Mouse (Mus musculus) frontal cortex, postnatal 10 days (tissue): Measurements from ENCODE around the gene Vegfd.

Experiments used
- DNase-seq, 2 experiments: peaks; one replicate each; pipeline ENCODE4 v3.0.0; 2022; ENCODE audit warnings: low spot score in 2 of 2, mixed read lengths in 1 of 2

The Vegfd gene

DNA sequence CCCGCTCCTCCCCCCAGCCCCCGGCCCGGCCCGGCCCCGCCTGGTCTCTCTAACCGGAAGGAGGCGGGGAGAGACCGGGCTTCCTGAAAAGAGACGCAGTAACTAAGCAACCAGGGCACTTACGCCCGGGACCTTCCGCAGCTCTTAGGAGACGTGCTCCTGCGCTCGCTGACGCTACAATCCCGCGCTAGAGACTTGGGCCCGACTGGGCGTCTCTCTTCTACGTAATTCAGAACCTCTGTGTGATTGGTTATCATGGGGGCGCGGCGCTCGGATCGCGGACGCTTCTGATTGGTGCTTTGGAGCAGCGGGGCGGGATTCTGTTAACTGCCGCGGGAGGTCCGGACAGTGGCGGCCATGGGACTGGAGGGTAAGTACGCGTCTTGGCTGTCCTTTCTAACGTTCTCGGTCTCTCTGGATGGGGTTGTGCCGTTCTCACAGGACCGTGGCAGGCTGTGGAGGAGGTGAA, 46.3 kb downstream of the Vegfd start, which contains the start of gene Piga:
Gene Piga (plus strand): TSS at position 317 of the 469 bp plus-strand sequence.
- DNase-seq: peak; percentile 89 to 94

GRCm38 (mm10) chrX:164419955-164420354, 46.8 kb downstream of the Vegfd start:
- no peak for DNase-seq

- no peak for DNase-seq
Observed at GRCm38 (mm10) chrX:164420518-164420917, 47.3 kb downstream of the Vegfd start.

DNA sequence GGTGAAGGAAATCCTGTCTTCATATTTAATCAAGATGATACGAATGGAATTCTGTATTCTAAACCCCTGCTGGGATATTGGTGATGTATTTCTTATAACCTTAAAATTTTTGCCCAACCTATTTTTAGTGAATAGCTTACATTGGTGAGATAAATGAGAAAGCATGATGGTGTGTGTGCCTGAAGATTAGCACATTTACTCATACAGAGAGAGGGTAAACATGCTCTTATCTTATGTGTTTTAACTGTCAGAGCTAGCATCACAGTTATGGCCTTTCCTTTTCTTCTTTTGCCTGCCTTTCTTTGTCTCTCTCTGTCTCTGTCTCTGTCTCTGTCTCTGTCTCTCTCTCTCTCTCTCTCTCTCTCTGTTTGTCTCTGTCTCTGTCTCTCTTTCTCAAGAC, 51.6 kb downstream of the Vegfd start:
- no peak for DNase-seq

GRCm38 (mm10) chrX:164427295-164427694, 54.1 kb downstream of the Vegfd start:
- no peak for DNase-seq

DNA sequence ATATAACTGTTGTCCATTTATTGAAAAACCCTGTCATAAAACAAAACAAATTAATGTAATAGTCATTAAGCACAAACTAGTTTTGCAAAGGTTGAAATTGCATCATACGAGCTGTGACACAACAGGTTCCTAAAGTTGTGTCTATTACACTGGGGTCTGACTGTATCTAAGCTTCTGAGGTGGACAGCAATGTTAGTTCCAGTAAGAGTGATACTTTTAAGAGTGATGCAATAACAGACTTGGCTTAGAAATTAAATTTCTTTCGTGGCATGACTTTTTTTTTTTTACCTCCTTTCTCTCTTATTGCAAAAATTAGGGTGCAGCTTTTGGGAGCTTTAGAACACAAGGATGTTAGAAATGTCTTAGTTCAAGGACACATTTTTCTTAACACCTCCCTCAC, 55.0 kb downstream of the Vegfd start:
- no peak for DNase-seq

DNA sequence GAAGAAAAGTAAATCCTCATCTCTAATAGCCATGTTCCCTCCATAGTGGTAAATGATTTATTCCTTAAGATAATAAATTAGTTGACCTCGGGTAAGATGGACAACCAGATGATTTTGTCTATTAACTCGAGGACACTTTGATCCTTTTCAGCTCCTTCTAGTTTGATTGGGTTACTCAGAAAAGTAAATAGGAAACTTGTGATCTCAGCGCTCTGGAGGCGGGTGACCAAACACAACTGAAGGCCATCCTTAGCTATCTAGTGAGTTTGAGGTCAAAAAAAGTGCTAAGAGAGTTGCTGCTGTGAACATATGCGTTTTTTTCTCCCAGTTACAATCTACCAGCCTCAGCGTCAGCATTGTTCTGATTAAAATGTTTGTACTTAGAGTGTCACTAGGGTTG, 57.4 kb downstream of the Vegfd start:
- no peak for DNase-seq

- DNase-seq: no peak
Observed at GRCm38 (mm10) chrX:164431133-164431532, 58.0 kb downstream of the Vegfd start.

DNA sequence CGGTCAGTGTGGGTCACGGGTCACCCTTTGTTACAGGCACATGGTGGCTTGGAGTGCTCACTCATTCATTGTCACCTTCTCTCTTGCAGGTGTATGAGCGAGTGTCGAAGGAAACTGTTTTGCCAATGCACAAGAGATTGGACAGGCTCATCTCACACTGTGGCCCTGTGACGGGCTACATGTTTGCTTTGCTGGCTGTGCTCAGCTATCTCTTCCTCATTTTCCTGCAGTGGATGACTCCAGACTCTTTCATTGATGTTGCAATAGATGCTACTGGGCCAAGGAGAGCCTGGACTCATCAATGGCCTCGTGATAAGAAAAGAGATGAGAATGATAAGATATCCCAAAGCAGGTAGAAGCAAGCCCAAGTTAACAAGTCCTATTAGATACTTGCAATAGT, 58.4 kb downstream of the Vegfd start:
- DNase-seq: no peak

DNA sequence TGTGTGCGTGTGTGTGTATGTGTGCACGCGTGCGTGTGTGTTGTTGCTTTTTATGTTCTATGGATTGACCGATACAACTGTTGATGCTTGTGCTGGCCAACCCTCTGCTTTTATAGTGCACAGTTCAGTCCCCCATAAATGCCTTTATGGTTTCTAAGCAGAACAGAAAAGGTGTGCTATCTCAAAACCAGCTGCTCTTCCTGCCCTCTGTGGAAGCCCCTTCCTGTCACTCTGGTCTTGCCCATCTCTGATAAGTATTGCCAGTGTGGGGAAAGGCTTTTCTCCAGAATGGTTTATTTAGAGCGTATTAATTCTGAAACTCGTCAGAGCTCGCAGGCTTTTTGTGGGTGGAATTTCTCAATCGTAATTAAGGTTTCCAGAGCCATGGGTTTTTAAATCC, 59.5 kb downstream of the Vegfd start:
- no peak for DNase-seq

DNA sequence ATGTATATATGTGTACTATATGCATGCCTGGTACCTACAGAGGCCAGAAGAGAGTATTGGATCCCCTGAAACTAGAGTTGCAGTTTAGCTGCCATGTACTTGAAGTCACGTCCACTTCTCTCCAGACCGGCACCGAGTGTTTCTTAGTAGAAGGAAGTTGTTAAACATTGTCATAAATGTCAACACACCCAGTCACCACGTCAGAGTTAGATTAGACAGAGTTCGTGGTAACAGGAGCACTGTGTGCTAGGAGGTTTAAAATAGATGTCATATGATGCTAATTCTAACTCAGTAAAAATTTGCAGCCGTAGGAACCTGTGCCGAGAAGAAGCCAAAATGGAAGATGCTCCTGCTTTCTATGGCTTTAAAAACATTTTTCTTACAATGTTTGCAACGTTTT, 63.5 kb downstream of the Vegfd start, which contains the start of gene Asb11:
Gene Asb11 (plus strand): TSS at position 286 of the 400 bp plus-strand sequence.
- DNase-seq: no peak

DNA sequence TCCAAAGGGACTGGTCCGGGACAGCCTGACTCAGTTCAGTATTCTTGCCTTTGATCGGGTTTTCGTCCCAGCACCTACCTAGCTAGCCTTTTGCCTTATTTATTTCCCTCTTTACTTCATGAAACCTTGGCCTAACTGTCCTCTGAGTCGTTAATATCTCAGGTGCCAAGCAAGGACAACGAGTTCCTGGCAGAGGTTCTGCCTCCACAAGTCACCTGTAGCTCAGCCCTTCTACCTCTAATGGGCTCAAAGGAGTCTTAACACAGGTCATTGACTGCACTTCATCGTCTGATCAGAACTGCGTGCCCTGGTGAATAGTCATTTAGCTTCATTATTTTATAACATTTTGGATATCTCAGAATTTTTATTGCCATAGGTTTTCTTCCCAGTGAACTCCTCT, 66.3 kb downstream of the Vegfd start:
- DNase-seq: no peak

GRCm38 (mm10) chrX:164440140-164440539, 67.0 kb downstream of the Vegfd start:
- DNase-seq: no peak

DNA sequence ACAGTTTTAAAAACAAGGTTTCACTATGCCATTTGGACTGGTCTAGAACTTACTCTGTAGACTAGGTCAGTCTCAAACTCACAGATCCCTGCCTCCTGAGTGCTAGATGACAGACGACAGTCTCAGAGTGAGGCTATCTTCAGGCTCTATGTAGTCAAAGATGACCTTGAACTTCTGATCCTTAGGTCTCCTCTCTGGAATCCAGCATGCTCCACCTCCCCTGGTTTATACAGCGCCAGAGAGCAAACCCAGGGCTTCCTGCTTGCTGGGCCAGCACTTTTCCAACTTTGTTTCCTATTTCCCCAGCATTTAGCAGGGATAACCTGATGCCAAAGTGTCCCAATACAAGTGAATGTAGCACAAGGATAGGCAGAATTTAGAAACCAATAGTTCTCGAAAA, 67.5 kb downstream of the Vegfd start:
- no peak for DNase-seq

DNA sequence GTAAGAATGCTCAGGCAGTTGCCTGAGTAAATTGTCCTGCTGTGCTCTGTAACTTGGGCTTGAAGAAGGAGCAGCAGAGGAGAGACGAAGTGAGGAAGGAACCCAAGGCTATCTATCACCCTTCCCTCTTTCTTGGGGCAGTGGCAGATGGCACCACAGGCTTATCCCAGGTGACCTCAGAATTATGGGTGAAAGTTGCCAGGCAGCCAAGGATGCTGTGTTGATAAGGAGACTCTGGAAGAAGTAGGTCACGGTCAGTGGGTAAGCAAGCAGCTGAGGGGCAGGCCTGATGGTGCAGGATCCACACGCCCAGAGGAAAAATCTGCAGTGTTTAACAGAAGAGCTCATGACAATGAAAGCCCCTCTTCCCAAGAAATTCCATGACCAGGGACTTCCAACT, 68.1 kb downstream of the Vegfd start:
- no peak for DNase-seq

GRCm38 (mm10) chrX:164445601-164446000, 72.4 kb downstream of the Vegfd start:
- no peak for DNase-seq

DNA sequence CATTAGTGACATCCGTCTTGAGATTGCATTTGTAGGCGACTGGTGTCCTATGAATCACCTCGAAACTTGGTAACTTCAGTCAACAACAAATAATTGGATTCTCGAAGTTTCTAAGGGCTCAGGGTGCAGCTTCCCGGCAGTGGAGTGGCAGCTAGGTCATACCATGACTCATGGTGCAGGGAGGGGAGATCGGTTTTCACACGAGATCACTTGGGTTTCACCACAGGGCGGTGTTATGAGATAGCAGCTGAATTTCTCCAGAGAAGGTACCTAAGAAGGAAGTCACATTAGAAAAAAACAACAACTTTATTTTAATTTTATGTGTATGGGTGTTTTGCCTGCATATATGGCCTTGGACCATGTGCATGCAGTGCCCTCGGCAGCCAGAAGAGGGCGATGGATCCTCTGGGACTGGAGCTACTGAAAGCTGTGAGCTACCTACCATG, 73.0 kb downstream of the Vegfd start:
- DNase-seq: no peak

- DNase-seq: no peak
Observed at GRCm38 (mm10) chrX:164446835-164447681, 73.9 kb downstream of the Vegfd start.

GRCm38 (mm10) chrX:164447682-164448071, 74.5 kb downstream of the Vegfd start:
- DNase-seq: no peak

GRCm38 (mm10) chrX:164449201-164449600, 76.0 kb downstream of the Vegfd start:
- no peak for DNase-seq
